Mouse (Mus musculus) midbrain, embryonic 16.5 days (tissue): Measurements from ENCODE around the gene Carnmt1. TPM values are rescaled to one million over a fixed set of nuclear protein-coding genes. Genes with fewer than 3 reads are reported as not detected.
A peak's percentile ranks its signal among the peaks of the same experiment; 100 is the strongest.
"Not testable (repeated sequence)": the region's sequence is repeated elsewhere in the genome, so short reads cannot be mapped to it uniquely, and the experiment has no call there.

Experiments
- ATAC-seq: fragments of 200-750 bp; cut with Nextera tagmentation; 2 replicates; pipeline ENCODE4 v1.8.0; 2017; ENCODE audit warnings: moderate TSS enrichment
- H3K27ac ChIP-seq: fragments of 300-500 bp; sonication (generic); 2 replicates; pipeline ENCODE4 v1.5.1; 2014; ENCODE audit warnings: mild to moderate bottlenecking, low read length, mixed read lengths
- H3K27me3 ChIP-seq: fragments of 300-500 bp; sonication (generic); 2 replicates; pipeline ENCODE4 v1.6.1; 2014; ENCODE audit warnings: low read depth, low read length, mixed read lengths; ENCODE audit not compliant: control insufficient read depth, insufficient read depth
- H3K36me3 ChIP-seq: fragments of 300-500 bp; sonication (generic); 2 replicates; pipeline ENCODE4 v1.6.1; 2014; ENCODE audit warnings: mild to moderate bottlenecking, low read length, moderate library complexity, mixed read lengths; ENCODE audit not compliant: control insufficient read depth, insufficient read depth
- H3K4me1 ChIP-seq: fragments of 300-500 bp; sonication (generic); 2 replicates; pipeline ENCODE4 v1.6.1; 2014; ENCODE audit warnings: mild to moderate bottlenecking, low read length, mixed read lengths; ENCODE audit not compliant: control insufficient read depth, insufficient read depth
- H3K4me2 ChIP-seq: fragments of 300-500 bp; sonication (generic); 2 replicates; pipeline ENCODE4 v1.6.1; 2014; ENCODE audit warnings: mild to moderate bottlenecking, low read length, mixed read lengths
- H3K4me3 ChIP-seq: fragments of 300-500 bp; sonication (generic); 2 replicates; pipeline ENCODE4 v1.5.1; 2014; ENCODE audit warnings: low read depth, mild to moderate bottlenecking, low read length, moderate library complexity, mixed read lengths
- H3K9ac ChIP-seq: fragments of 300-500 bp; sonication (generic); 2 replicates; pipeline ENCODE4 v1.6.1; 2014; ENCODE audit warnings: low read depth, low read length, mixed read lengths
- H3K9me3 ChIP-seq: fragments of 300-500 bp; sonication (generic); replicated peaks from 2 replicates; pipeline ENCODE4 v1.6.1; 2014; ENCODE audit warnings: mild to moderate bottlenecking, low read length, mixed read lengths; ENCODE audit not compliant: control insufficient read depth, poor library complexity, severe bottlenecking
- WGBS: fragments of 180-500 bp; shearing (Covaris S2); extraction: QIAGEN DNeasy Blood & Tissue Kit; methylation state at CpG from one replicate; pipeline ENCODE4 v1.1.7; 2014; 5-methylcytosine and 5-hydroxymethylcytosine counted together
- polyA plus RNA-seq: library from polyadenylated mRNA; unstranded; fragments of >200 nt; fragmentation: Nextera tagmentation; extraction: Ambion mirVana; gene quantifications from 2 replicates; pipeline ENCODE4 v1.2.1, GENCODE M21; 2015

Carnmt1 gene
- polyA plus RNA-seq, 1 experiment from 2014 or later: 10.1 TPM

- peak overlapping the region; percentile 93 for H3K4me2 ChIP-seq
- not testable (repeated sequence) for H3K36me3 ChIP-seq, H3K9me3 ChIP-seq, H3K27me3 ChIP-seq
- peak overlapping the region; percentile 92 for H3K9ac ChIP-seq
- peak overlapping the region; percentile 57 for H3K27ac ChIP-seq
- ATAC-seq: peak; percentile 76; the same call in 1 of the 2 replicates
- under 1% methylated on average over 33 of the region's 46 CpGs for WGBS
- H3K4me1 ChIP-seq: peaks cover 23% of the 10 kb centered on the region
- H3K4me3 ChIP-seq: peak overlapping the region; percentile 84
These were observed 42.8 kb downstream of the Carnmt1 start for GRCm38 (mm10) chr19:18713357-18713756.

- H3K9ac ChIP-seq: no peak overlapping the region
- H3K4me2 ChIP-seq: no peak overlapping the region
- peaks cover 23% of the 10 kb centered on the region for H3K4me1 ChIP-seq
- 32% methylated on average over 1 of the region's 1 CpGs for WGBS
- no peak overlapping the region for H3K4me3 ChIP-seq
- no peaks in the 10 kb centered on the region for H3K27me3 ChIP-seq
- H3K9me3 ChIP-seq: no peaks in the 10 kb centered on the region
- 0 out of 2 replicates have a peak, but pooled peaks cover 3% of the 10 kb centered on the region for H3K36me3 ChIP-seq
- no peak for ATAC-seq
- H3K27ac ChIP-seq: no peak overlapping the region
These were observed 45.8 kb downstream of the Carnmt1 start for GRCm38 (mm10) chr19:18716374-18716773.

GRCm38 (mm10) chr19:18720337-18720736 lies 49.8 kb downstream of the Carnmt1 start:
- Histone ChIP-seq H3K36me3 (0 out of 2 replicates have a peak, but pooled peaks cover 3% of the 10 kb centered on the region), H3K4me3 (no peak overlapping the region), H3K27ac (no peak overlapping the region), H3K4me2 (no peak overlapping the region), H3K9ac (no peak overlapping the region), H3K4me1 (peaks cover 3% of the 10 kb centered on the region; the same call in 1 of the 2 replicates), H3K27me3 (no peaks in the 10 kb centered on the region), H3K9me3 (no peaks in the 10 kb centered on the region)
- 90% methylated on average over 3 of the region's 3 CpGs for WGBS
- no peak for ATAC-seq

- 86% methylated on average over 2 of the region's 2 CpGs for WGBS
- Histone ChIP-seq H3K27me3 (no peaks in the 10 kb centered on the region), H3K4me2 (no peak overlapping the region), H3K9ac (no peak overlapping the region), H3K4me1 (no peaks in the 10 kb centered on the region), H3K27ac (no peak overlapping the region), H3K4me3 (no peak overlapping the region), H3K36me3 (no peaks in the 10 kb centered on the region), H3K9me3 (no peaks in the 10 kb centered on the region)
- no peak for ATAC-seq
These were observed 54.6 kb downstream of the Carnmt1 start for GRCm38 (mm10) chr19:18725186-18725585.

GRCm38 (mm10) chr19:18730255-18730654 lies 59.7 kb downstream of the Carnmt1 start:
- Histone ChIP-seq H3K27ac (no peak overlapping the region), H3K4me1 (no peaks in the 10 kb centered on the region), H3K27me3 (no peaks in the 10 kb centered on the region), H3K4me2 (no peak overlapping the region), H3K9me3 (no peaks in the 10 kb centered on the region), H3K9ac (no peak overlapping the region), H3K36me3 (no peaks in the 10 kb centered on the region), H3K4me3 (no peak overlapping the region)
- ATAC-seq: no peak
- 82% methylated on average over 7 of the region's 7 CpGs for WGBS

- Histone ChIP-seq H3K27ac (no peak overlapping the region), H3K36me3 (no peaks in the 10 kb centered on the region), H3K9ac (no peak overlapping the region), H3K27me3 (no peaks in the 10 kb centered on the region), H3K4me1 (no peaks in the 10 kb centered on the region), H3K4me3 (no peak overlapping the region), H3K9me3 (no peaks in the 10 kb centered on the region), H3K4me2 (no peak overlapping the region)
- no peak for ATAC-seq
- WGBS: 64% methylated on average over 7 of the region's 7 CpGs
These were observed 60.5 kb downstream of the Carnmt1 start for GRCm38 (mm10) chr19:18731077-18731476.

- H3K4me2 ChIP-seq: no peak overlapping the region
- 96% methylated on average over 4 of the region's 4 CpGs for WGBS
- no peaks in the 10 kb centered on the region for H3K27me3 ChIP-seq
- H3K27ac ChIP-seq: no peak overlapping the region
- no peak for ATAC-seq
- H3K4me1 ChIP-seq: no peaks in the 10 kb centered on the region
- no peaks in the 10 kb centered on the region for H3K36me3 ChIP-seq
- H3K9me3 ChIP-seq: no peaks in the 10 kb centered on the region
- H3K4me3 ChIP-seq: no peak overlapping the region
- no peak overlapping the region for H3K9ac ChIP-seq
These were observed 65.3 kb downstream of the Carnmt1 start for GRCm38 (mm10) chr19:18735901-18736300.

- Histone ChIP-seq H3K36me3 (no peaks in the 10 kb centered on the region), H3K9me3 (no peaks in the 10 kb centered on the region), H3K27me3 (no peaks in the 10 kb centered on the region), H3K27ac (no peak overlapping the region), H3K9ac (no peak overlapping the region), H3K4me1 (no peaks in the 10 kb centered on the region), H3K4me3 (no peak overlapping the region), H3K4me2 (no peak overlapping the region)
- 86% methylated on average over 7 of the region's 7 CpGs for WGBS
- no peak for ATAC-seq
These were observed 68.6 kb downstream of the Carnmt1 start for GRCm38 (mm10) chr19:18739146-18739545.

GRCm38 (mm10) chr19:18743946-18744345 lies 73.4 kb downstream of the Carnmt1 start:
- ATAC-seq: no peak
- Histone ChIP-seq H3K9me3 (no peaks in the 10 kb centered on the region), H3K36me3 (no peaks in the 10 kb centered on the region), H3K4me1 (no peaks in the 10 kb centered on the region), H3K27me3 (no peaks in the 10 kb centered on the region), H3K9ac (no peak overlapping the region), H3K4me3 (no peak overlapping the region), H3K4me2 (no peak overlapping the region), H3K27ac (no peak overlapping the region)
- WGBS: 93% methylated on average over 5 of the region's 5 CpGs
